Mouse (Mus musculus): ENCODE measurements around the gene Ggact.

Ggact gene

DNA sequence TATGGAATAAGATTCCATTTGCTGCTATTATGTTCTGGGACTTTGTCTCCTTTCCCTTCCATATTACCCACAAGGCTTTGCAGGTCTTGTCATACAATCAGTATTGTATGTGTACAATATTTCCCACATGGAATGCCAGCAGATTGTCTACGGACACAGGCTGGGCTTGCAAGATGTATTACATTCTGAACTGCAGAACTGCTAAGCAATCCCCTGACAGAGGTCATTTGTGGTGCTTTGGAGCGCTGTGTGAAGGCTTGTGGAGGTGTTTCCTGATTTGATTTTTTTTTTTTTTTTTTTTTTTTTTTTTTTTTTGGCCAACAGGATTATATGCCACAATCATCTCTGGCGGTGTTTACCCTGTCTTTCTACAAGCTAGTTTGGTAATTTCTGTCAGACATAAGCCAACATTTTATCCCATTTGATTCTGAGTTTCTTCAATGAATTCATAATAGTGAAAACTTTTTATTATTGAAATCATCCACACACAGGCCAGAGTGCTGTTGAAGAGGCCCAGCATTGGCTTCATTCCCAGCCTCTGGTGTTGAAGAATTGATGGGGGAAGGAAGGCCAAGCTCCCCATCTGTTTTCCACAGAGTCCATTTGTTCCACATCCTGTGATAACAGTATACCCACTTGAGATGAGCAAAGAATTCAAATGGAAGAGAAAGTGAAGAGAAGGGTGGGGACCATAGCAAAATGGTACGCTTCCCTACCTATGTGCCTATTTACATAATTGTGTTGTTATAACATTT is 45.8 kb downstream of the Ggact start:
- no peak for DNase-seq (ENCODE audit: extremely low read depth, low read depth)

DNA sequence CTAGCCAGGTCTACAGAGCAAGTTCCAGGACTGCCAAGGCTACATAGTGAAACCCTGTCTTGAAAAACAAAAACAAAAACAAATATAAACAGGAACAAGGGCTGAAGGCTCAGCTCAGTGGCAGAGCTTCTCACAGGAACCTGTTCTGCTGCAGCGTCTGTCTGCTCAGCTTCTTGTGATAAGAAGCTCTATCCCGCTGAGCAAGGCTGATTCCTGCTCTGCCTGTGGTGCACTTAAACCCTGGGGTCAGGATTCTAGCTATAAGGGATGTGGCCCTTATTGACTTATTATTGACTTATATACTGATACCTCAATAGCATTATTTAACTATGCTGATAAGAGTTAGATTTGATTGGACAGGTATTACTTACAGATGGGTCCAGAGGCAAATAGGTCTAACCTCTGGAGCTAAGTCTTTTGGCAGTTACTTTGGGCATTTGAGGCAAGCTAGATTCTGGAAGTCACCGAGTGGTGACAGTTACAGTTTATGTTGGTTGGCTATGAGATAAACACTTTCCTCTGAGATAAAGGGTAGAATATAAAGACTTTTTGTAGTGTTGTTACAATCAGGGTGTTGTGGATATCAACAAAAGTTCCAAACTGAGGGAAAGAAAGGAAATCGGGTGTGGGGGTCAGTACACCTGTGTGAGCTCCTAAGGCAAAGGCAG is 48.0 kb downstream of the Ggact start:
- peak; percentile 31 for DNase-seq (ENCODE audit: extremely low read depth, low read depth)

DNA sequence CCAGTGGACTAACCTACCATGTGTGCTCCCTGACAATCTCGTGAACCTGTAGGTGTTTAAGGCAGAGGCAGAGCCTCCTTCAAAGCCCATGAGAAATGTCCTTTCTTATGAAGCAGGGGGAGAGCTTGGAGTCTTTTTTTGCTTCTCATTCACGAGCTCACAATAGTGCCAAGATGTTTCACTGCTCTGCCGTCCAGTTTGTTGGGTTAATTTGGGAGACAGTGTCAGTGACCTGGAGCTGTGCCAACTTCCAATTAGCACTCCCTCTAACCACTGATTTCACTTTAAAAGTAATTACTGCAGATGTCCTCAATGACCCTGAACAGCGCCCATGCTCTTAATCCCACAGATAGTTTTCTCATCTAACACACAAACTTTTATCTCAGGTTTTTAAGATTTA is 50.9 kb downstream of the Ggact start:
- no peak for DNase-seq (ENCODE audit: extremely low read depth, low read depth)

DNA sequence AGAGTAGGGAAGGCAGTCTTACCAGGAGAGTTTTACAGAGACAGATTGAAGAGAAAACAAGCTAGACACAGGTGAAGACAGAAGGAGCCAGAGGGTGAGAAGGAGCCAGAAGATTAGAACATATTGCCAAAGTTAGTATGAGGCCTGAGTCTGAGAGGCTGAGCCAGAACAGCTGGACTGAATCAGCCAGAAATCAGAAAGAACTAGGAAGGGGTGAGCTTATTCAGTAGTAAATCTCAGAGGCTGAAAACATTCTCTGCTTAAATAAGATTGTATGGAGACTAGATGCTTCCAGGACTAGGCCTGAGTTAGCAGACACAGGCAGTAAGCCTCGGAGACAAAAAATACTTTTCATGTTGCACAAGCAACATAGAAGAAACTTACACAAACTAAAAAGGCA is 53.8 kb downstream of the Ggact start:
- DNase-seq (ENCODE audit: extremely low read depth, low read depth): no peak

DNA sequence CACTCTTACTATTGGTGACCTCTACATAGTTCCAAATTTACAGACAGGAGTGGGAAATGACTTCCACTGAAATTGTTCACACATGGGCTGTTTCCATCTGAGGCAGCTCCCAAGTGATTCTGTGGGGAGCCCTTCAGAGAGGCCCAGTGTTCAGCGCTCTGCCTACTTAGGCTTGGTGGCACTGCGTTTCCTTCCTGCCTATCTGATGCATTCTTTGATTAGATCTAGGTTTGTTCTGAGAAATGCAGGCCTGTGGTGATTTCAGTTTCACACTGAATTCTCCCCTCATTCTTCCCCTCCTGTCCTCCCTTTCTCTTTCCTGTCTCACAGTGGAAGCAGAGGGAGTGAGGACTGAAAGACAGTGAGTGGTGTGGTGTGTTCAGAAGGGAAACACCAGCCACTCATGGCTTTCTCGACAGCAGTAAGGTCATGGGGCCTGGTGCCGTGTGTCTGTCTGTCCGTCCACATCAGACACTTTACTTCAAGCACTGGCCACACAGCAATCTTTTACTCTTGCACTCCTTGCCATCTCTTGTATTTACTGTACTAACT is 61.0 kb downstream of the Ggact start:
- no peak for DNase-seq (ENCODE audit: extremely low read depth, low read depth)

DNA sequence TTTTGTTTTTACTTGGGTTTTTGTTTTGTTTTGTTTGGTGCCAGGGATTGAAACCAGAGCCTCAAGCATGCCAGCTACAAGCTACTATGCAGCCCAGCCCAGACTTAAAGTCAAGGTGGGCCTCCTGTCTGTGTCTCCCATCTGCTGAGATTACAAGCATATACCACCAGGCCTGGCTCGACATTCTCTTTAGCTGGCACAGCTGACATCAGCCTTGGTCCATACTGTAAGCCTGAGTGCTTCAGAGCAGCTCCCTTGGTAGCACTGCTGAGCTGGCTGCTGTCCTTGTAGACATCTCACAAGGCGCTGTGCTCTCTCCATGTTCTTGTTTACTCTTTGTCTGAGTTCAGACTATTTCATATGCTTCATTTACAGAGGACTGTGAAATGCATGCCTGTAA is 76.5 kb downstream of the Ggact start:
- no peak for DNase-seq (ENCODE audit: extremely low read depth, low read depth)

DNA sequence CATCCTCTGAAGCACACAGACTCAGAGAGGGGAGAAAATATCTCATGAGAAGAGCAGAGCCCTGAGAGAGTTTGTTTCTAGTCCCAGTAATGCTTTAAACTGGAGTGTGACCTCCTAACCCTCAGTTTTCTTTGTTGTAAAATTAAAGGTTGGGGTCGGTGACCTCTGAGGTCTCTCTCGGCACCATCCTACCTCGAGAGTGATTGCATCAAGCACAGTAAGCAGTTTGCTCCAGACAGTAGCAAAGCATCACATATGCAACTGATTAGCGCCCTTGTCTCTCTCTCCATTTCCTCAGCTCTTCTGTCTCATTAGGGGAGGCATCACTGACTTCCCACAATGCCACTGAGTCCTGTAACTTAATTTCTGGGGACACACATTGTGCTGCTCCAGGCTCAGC is 77.3 kb downstream of the Ggact start:
- DNase-seq (ENCODE audit: extremely low read depth, low read depth): no peak

DNA sequence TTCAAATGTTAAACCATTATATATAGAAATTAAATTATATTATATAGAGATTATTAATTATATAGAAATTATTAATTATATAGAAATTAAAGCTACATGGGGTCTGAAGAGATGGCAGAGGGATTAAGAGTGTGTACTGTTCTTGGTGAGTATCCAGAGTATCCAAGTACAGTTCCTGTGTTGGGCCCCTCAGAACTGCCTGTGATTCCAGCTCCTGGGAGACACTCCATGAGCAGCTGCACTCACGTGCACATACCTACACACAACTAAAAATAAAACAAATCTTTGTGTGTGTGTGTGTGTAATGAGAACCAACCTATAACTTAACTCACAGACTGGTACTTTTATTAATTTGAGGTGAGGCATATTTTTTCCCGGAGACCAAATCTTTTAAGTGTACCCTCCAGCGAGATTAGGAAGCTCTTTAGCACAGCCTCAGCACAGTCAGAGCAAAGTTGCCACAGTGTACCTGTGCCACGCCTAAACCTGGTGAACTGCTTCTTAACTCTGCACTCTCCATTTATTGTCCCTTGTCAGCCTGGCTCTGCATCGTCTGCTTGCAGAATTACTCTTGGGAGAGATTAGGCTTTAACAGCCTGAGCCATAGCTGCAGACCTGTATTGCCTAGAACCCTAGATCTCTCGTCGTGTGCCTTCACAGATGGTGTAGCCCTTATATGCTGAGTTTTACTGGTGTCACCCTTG is 77.9 kb downstream of the Ggact start:
- DNase-seq (ENCODE audit: extremely low read depth, low read depth): no peak

DNA sequence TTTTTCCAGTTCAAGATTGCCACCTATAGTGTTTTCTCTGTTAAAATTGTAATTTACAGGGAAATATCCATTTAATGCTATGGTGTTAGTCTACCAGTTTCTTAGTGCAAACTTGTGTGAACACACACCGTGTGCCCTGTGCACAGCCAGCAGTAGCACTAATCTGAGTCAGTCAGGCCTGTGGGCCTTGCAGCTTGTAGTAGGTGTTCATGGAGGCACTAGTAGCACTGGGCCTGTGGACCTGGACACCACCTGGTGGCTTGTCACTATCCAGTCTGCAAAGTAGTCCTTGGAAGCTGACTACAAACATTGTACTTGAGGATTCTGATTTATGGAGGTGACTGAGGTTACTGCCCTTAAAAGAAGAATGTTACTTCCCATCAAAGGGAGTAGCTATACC is 78.8 kb downstream of the Ggact start:
- no peak for DNase-seq (ENCODE audit: extremely low read depth, low read depth)

DNA sequence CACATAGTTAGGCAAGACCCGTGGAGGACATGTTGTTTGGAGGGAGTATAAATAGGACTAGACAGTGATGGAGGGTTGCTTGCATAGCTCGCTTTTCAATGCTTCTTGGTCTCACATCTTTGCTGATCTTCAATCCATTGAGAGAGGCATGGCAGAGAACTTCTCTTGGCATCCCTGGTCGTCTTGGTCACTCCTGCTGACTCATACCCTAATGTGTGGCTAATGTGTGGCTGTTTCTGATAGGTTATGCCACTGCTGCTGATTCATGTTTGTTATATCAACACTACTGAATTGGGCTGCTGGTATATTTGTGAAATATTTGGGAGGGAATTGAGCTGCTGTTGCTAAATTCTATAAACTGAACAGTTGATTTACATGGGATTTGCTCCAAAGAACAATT is 79.9 kb downstream of the Ggact start:
- no peak for DNase-seq (ENCODE audit: extremely low read depth, low read depth)

DNA sequence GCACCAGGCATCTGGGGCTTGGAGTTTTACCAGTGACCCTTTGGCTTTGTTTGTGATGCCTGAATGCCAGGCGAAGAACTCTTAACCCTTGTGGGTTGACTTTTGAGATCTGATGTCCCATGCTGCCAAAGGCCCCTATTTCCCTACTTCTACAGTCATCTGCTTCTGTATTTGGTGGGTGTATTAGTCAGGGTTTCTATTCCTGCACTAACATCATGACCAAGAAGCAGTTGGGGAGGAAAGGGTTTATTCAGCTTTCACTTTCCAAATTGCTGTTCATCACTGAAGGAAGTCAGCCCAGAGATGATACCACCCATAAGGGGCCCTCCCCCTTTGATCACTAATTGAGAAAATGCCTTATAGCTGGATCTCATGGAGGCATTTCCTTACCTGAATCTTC is 83.1 kb downstream of the Ggact start:
- no peak for DNase-seq (ENCODE audit: extremely low read depth, low read depth)

DNA sequence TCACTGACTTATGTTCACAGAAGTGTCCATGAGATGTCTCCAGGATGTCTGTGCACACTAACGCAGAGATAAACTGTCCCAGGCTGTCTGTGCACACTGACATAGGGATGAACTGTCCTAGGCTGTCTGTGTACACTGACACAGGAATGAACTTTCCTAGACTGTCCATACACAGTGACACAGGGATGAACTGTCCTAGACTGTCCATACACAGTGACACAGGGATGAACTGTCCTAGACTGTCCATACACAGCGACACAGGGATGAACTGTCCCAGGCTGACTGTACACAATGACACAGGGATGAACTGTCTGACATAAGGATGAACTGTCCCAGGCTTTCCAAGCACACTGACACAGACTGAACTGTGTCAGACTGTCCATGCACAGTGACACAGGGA is 88.1 kb downstream of the Ggact start:
- DNase-seq (ENCODE audit: extremely low read depth, low read depth): no peak

DNA sequence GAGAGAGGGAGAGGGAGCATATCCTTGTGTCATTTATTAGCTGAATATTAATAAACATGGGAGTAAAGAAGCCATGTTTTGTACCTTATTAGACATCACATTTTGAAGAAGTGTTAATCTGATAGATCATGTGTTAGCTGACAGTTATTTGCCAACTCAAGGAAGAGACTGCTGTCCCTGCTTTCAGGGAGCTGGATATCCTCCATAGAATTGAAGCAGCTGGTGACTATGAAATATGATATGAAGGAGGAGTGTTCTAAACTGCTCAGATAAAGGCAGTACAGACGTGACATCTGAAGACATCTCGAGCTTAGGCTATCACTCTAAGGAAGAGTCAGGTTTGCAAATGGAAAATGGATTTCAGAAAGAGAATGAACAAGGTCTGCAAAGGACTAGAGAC is 89.8 kb downstream of the Ggact start:
- no peak for DNase-seq (ENCODE audit: extremely low read depth, low read depth)

DNA sequence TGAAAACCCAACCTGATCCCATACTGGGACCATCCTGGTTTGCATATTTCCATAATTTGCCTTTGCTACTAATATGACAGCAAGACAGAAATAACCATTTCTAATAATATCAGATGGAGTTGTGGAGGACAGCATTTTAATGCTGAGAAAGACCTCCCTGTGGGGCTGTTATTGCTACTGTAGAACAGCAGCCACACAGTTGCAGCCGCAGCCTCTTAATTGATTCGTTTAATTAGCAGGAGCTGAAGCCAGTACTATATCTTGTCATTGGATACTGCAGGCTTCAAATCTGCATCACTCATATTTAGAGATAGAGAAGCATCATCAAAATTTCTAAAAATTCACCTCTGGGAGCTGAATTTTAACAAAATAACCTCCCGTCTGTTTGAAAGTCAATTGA is 92.6 kb downstream of the Ggact start:
- no peak for DNase-seq (ENCODE audit: extremely low read depth, low read depth)

DNA sequence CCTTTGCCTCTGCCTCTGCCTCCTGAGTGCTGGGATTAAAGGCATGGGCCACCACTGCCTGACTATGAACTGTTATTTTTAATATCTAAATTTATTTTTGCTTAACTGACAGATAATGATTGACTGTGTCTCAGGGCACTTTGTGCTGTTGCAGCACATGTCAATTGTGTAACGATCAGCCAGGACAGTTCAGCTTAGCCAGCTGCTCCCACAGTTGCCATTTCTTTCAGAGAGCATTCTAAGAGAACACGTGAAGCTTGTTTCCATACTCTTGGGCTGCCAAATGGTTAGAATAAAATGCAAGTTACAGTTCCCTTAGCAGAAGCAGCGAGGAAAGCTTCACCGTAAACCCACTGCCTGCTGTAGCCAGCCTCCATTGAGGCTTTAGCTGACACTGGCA is 113.3 kb downstream of the Ggact start:
- no peak for DNase-seq (ENCODE audit: extremely low read depth, low read depth)

DNA sequence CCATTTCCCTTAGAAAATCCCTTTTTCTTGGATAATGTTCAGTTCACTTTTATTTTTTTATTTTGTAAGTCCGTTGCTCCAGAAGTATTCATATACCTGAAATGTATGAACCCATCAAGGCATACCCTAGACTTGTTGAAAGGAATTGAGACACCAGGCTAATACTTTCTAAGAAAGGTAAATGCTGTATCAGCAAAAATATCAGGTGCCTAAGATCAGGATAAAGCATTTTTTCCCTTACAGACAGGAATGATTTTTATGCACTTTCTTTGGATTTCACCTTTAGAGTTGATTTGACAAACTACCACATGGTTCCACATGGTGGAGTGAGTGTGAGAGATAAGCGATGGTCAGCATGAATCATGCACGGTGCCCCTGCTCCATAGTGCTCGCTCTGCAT is 120.2 kb downstream of the Ggact start:
- DNase-seq (ENCODE audit: extremely low read depth, low read depth): no peak

DNA sequence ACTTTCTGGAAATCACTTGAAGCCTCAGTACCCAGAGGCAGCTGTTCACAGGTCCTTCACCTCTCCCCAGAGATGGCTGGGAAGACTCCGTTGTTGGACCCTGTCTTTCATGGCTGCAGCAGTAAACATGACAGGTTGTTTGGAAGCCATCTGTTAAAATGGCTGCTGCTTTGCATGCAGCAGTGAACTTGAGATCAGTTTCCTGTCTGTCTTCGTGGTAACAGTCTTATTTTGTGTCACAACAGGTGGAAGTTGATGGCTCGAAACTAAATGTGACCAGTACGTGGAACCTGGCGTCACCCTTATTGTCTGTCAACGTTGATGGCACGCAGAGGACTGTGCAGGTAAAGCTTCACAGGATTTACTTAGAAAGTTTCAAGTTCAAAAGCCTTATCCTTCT is 123.4 kb downstream of the Ggact start:
- no peak for DNase-seq (ENCODE audit: extremely low read depth, low read depth)

DNA sequence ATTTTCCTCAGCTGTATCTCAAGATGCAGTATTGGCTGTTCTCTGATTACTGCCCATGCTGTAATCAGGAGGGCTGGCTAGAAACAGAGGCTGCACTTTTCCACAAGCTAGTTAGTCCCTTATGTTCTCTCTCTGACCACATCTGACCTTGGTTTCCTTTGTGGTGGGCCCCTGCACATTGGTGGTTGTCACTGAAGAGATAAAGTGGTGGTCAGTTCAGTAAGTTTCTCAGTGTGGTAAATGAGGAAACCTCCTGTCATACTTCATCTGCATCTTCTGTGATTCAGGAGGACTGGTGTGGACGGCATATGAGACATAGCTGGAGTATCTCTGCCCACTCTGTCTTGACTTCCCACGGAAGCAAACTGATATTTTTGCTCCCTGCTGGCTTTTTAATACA is 125.4 kb downstream of the Ggact start:
- no peak for DNase-seq (ENCODE audit: extremely low read depth, low read depth)

DNA sequence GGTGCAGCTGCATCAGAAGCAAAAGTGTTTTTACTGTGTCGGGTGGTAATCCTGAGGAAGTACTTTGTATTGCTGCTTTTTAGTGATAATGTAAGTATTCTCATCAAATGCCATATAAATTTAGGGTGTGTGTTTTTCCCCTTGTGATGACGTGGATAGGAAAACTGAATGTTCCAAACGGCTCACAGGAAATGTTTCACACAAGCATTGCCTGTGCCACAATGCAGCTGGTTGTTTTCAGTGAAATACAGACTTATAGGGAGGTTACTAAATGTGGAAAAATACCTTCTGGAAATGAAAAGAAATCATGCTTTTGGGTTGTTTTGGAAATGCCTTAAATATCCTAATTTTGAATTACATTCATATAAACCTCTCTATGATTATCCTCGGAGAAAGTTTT is 128.9 kb downstream of the Ggact start:
- DNase-seq (ENCODE audit: extremely low read depth, low read depth): no peak

DNA sequence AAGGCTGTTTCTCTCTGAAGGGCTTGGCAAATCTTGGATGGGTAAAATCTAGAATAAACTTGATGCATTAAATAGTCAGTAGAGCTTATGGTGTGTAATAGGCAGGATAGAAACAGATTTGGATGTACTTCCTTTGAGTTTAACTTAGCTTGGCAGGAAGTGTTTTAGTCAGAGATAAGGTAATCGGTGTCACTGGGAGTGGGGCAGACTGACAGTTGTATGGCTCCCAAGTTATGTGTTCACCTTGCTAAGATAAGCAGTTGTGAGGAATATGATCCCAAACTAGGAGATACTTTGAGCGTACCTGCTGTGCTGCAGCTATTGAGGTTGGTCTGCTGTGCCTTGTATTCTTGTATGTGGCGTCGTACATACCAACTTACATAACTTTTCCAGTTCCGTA is 147.1 kb downstream of the Ggact start:
- DNase-seq (ENCODE audit: extremely low read depth, low read depth): peak; percentile 63

Data from MEL-GATA-1-ER (cell line).